Mouse (Mus musculus): ENCODE results near the gene Rbm6.

DNA sequence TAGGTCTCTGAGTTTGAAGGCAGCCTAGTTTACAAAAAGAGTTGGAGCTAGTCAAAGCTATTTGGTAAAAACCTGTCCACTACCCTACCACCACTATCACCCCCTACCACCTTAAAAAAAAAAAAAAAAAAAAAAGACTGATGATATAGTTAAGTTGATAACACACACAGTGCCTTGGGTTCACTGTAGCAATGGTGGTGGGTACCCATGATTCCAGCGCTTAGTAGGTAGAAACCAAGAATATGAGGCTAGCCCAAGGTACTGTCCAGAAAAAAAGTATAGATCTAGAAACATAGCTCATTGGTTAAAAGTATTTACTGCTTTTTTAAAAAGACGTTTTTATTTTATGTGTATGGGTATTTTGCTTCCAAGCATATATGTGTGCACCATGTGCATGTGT lies 30.3 kb downstream of the Rbm6 start:
- TF ChIP-seq CTCF (IDR thresholded peaks at IDR 0.05; ENCODE audit: low read depth) (no peak), EP300 (IDR thresholded peaks at IDR 0.05; ENCODE audit: low read depth) (no peak)
